Mouse (Mus musculus) cerebral cortex, adult 2 months (tissue): ENCODE results near the gene Phactr3.

Source experiments
- WGBS: fragments of 180-500 bp; shearing (Covaris S2); methylation state at CpG from one replicate; pipeline ENCODE4 v1.1.7; 2018; 5-methylcytosine and 5-hydroxymethylcytosine counted together

The Phactr3 gene

GRCm38 (mm10) chr2:178141489-178141922, 22.7 kb downstream of the Phactr3 start:
- under 1% methylated on average over 10 of the region's 10 CpGs for WGBS

GRCm38 (mm10) chr2:178142291-178143023, 23.7 kb downstream of the Phactr3 start:
- WGBS: 5% methylated on average over 40 of the region's 42 CpGs

DNA sequence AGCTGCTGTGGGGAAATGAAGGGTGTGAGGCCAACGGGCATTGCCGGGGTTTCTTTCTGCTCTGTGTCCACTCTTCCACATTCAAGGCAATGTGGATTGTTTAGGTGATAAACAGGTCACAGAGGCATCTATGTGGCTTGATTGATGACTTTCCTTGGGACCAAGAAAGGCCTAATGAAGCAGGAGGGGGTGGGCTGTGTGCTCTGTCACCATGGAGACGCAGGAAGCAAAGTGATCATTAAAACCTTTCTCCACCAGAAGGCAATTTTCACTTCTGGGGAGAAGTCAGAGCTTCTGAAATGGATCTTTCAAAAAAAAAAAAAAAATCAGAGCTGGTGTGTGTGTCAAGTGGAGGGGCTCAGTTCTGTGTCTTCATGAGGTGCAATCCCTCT, 24.2 kb downstream of the Phactr3 start:
- 11% methylated on average over 3 of the region's 3 CpGs for WGBS

DNA sequence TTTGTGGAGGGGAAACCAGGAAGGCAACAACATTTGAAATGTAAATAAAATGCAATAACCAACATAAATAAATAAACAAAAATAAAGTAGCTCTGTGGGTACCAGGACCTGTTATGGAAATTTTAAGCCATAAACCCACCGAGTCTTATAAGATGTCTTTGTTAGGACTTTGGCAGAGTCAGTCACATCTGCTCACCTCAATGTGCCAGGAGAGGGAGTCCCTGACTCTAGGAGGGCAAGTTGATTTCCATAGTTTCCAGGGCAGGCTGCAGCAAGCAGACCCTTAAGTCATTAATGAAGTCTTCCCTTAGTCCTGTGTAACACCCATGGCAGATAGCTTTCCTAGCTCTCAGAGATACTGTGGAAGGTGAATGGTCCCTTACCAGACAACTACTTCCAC, 25.1 kb downstream of the Phactr3 start:
- 13% methylated on average over 1 of the region's 1 CpGs for WGBS

GRCm38 (mm10) chr2:178149312-178149711, 30.5 kb downstream of the Phactr3 start:
- WGBS: 44% methylated on average over 1 of the region's 1 CpGs

GRCm38 (mm10) chr2:178150697-178151096, 31.9 kb downstream of the Phactr3 start:
- WGBS: 73% methylated on average over 5 of the region's 5 CpGs

DNA sequence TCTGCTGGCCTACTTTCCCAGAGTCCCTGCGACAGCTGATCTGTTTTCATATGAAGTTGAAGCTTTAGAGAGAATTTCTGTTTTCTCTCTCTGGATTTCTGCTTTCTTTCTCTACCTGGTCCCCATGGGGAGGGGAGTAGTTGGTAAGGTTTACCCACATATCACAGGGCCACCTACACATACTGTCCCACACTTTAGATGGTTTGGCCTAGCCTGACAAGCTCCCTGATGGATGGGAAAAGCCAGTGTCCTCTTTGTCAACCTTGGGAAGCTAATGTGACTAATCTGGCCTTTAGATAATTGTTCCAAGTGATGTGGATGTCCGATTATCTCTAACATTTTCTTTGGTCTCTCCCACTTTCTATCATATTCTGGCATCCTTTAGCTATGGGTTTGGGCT, 34.8 kb downstream of the Phactr3 start:
- WGBS: 50% methylated on average over 2 of the region's 2 CpGs

GRCm38 (mm10) chr2:178154129-178154528, 35.4 kb downstream of the Phactr3 start:
- WGBS: 26% methylated on average over 5 of the region's 5 CpGs

GRCm38 (mm10) chr2:178154576-178154975, 35.8 kb downstream of the Phactr3 start:
- 12% methylated on average over 4 of the region's 4 CpGs for WGBS

GRCm38 (mm10) chr2:178155176-178155916, 36.6 kb downstream of the Phactr3 start:
- 61% methylated on average over 8 of the region's 8 CpGs for WGBS

GRCm38 (mm10) chr2:178155917-178156282, 37.1 kb downstream of the Phactr3 start:
- 43% methylated on average over 1 of the region's 1 CpGs for WGBS

DNA sequence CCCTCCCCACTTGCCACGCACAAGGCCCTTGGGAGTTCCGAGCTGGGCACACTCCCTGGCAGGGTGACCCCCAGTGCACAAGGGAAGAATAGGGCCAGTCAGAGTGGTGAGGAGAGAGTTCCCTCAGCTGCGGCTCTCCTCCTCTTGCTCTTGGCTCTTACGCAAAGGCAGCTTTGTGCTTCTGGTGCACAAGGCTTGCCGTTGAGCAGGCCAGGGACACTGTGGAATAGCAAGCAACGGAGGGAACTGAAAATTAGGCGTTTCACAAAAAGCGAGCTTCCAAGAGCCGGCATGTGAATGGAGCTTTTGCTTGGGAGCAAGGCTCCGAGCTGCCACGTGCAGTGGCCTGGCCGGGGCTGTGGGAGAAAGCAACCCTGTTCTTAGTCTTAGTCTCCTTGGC, 40.2 kb downstream of the Phactr3 start:
- 41% methylated on average over 12 of the region's 12 CpGs for WGBS

GRCm38 (mm10) chr2:178163981-178164380, 45.2 kb downstream of the Phactr3 start:
- 87% methylated on average over 1 of the region's 1 CpGs for WGBS

DNA sequence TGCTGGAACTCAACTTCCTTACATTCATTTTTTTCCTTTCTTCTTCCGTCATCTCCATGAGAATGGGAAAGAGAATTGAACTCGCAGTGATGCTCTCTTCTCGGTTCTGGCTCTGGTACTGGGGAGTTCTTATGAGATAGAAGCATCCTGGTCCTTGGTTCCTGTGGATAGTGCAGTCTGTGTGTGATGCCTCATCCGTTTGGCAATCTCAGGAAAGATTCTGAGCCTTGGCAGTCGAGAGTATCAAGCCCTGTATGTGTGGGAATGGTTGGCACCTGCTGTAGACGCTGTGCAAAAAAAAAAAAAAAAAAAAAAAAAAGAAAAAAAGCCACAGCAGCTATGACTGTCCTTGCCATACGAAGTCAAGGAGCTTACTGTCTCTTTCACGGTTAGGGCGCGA, 47.2 kb downstream of the Phactr3 start:
- WGBS: 35% methylated on average over 10 of the region's 10 CpGs

GRCm38 (mm10) chr2:178169983-178170382, 51.2 kb downstream of the Phactr3 start:
- WGBS: 69% methylated on average over 8 of the region's 8 CpGs

DNA sequence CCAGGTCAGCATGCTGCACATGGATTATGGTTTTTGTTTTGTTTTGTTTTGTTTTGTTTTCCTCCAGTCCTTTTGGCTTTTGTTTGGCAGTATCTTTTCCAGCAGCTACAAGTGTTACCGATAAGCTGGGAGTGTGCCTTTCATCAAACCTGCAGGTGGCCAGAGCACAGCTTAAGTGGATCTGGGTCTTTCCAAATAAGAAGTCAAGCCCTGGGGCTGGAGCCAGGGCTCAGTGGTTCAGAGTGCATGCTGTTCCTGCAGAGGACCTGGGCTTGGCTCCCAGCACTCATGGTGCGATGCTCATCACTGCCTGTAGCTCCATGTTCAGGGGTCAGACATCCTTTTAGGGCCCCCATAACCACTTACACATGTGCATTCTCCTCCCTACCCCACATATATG, 55.2 kb downstream of the Phactr3 start:
- 51% methylated on average over 2 of the region's 2 CpGs for WGBS

DNA sequence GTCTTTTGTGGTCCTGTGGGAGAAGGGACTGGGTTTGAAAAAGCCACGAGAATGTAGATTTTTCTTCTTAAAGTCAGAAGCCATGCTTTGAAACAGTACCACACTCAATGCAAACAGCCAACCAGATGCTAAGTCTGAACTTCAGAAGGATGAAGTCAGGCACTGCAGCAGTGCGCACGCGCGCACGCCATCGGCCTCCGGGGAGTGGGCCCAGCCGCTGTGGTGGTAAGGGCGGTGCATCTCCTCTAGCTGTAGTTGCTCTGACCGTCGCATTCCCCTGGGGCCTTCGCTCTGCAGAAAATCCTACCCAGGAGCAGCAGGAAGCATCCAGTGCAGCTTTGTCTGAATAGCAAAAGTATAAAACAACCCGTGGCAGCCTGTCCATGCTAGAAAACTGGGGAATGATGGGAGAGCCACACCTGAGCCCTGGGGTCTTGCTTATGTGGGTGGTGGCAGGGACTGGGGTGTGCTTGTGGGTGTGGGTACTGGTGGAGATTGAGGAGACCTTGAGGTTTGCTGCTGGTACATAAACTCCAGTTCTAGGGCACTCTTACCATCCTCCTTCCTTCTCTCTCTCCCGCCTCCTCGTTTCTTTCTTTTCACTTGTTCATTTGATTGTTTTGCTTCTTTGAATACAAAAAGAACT, 56.6 kb downstream of the Phactr3 start:
- WGBS: 17% methylated on average over 16 of the region's 16 CpGs

DNA sequence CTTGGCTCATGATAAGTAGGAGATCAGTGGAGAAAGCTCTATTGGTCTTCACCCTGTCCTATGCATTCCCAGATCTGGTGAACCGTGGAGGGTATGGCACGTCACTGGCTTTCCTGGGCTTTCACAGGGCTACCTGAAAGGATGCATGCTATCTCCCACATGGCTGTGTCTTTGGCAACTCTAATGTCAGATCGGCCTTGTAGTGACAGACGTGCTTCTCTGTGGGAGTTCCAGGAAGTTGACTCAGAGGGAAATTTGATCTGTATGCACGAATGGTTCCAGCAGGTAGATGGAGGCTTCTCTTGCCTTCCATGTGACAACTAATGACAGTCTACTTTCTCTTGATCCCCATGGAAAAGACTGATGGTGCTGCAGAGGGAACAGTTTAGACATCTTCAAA, 65.5 kb downstream of the Phactr3 start:
- WGBS: 61% methylated on average over 5 of the region's 5 CpGs

DNA sequence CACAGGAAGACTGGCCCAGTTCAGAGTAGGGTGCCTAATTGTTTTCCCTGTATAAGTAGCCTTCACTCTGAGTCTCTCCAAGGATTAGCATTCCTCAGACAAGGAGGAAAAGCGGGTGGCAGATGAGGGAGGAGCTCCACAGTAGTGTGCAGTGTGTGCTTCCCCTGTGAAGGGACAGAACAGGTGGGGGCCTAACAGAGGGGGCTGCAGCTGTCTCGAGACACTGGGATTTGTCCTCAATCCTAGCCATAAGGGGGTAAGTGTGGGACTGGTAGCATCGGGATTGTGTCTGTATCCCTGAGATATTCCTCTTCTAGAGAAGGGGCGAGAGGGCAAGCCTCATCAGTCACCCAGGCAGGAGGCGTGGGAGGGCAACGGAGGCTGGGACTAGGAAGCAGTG, 66.1 kb downstream of the Phactr3 start:
- WGBS: 51% methylated on average over 6 of the region's 6 CpGs

DNA sequence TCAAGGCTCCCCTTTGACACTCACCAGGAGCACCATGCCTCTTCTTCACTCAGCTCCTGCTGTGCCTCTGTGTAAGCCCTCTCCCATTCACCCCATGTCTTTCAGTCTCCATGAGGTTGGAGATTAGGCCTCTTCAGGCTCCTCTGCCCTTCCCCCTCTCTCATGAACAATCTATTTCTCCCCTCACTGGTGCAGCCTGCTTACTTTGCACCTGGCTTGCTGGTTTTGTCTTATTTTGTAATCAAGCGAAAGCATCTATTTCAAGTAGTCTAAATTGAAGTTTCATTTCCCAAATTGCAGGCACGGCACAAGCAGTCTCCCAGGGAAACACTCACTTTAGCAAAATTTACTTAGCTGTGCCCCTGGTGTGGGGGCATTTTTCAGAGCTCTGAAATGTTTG, 70.2 kb downstream of the Phactr3 start:
- WGBS: 40% methylated on average over 2 of the region's 2 CpGs

GRCm38 (mm10) chr2:178192881-178193280, 74.1 kb downstream of the Phactr3 start:
- WGBS: 41% methylated on average over 9 of the region's 9 CpGs

DNA sequence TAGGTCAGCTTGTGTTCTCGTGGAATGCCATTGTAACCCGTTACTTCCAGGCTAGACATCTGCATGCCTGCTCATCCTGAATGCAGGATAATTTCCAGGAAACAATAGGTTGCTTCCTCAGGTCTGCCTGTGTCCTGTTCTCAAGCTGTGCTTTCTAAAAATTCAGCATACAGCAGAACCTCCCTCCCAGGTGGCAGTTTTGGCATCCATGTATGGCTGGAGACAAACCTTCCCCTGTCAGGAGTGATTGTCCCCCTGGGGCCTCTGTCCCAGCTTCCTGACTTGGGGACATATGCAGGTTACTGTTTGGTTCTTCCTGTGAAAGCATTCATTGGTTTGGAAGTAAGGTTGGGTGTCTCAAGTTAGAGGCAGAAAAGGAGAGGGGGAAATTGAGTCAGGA, 74.7 kb downstream of the Phactr3 start:
- WGBS: 56% methylated on average over 2 of the region's 2 CpGs

GRCm38 (mm10) chr2:178194908-178195307, 76.1 kb downstream of the Phactr3 start:
- WGBS: 46% methylated on average over 5 of the region's 5 CpGs
